Mouse (Mus musculus): ENCODE measurements at regions not wholly inside any gene's neighbourhood (a gene's known extent, or its start where the extent isn't known, plus 50 kb on each side); places are given as distances from the start of the nearest gene placed in this dataset.
A peak's percentile ranks its signal among the peaks of the same experiment; 100 is the strongest.

DNA sequence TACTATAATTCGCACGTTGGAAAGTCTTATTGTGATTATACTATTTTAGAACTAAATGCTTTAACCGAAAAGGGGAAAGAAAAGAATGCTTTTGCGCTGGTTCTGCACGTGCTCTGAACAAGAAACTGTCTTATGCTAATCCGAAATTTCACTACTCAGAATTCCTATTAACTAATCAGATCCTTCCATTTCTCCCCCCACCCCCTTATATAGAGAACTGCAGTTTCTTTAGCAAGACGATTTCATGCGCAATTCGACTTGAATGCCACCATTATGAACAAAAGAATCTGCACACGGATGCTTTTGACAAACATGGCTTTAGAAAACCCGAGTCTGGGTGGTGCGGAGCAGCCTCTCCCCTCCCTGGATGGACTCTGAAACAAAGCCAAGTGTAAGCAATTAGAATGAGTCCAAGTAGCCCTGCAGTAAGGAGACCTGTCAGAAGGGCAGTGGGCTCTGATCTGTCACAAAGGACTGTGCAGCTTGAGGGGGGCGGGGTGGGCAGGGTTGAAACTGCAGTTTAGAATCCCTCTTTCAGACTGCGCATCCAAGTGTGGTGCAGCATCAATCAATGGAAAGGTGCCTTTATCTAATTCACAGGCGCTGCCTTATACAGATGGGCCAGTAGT lies 128.0 kb upstream of the Tex13c2 start:
- Histone ChIP-seq H3K36me3 (no peaks in the 10 kb centered on the region), H3K27ac (no peak overlapping the region), H3K4me1 (no peaks in the 10 kb centered on the region), H3K27me3 (no peaks in the 10 kb centered on the region), H3K4me3 (no peak overlapping the region), H3K4me2 (replicated peaks) (peak overlapping the region; percentile 22; the same call in 1 of the 2 replicates), H3K9me3 (no peaks in the 10 kb centered on the region), H3K9ac (no peak overlapping the region)
- 0 out of 2 replicates have a peak, but pooled peaks have one; percentile 52 for ATAC-seq (ENCODE audit: insufficient number of reproducible peaks, insufficient read depth, low FRiP score, low TSS enrichment)
- WGBS = 27% methylated on average over 15 of the region's 15 CpGs

DNA sequence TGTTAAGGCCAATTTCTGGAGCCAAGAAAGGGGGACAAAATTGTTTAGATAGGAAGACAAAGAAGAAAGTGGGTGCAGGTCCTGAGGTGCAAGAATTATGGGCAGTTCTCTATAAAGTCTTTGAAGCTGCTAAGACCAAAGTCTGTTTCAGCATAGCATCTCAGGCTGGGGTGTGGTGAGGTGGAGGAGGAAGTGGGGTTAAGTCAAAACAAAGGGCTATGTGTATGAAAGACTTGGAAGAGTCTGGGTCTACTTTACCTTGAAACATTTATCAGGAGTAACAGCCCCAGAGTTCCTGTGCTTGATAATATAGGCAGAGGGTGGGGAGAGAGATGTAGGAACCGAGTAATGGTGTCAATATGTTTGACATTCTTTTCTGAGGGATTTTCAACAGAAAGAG lies 125.4 kb upstream of the Tex13c2 start:
- H3K4me3 ChIP-seq = no peak overlapping the region
- no peak overlapping the region for H3K9ac ChIP-seq
- no peak for ATAC-seq (ENCODE audit: insufficient number of reproducible peaks, insufficient read depth, low FRiP score, low TSS enrichment)
- no peaks in the 10 kb centered on the region for H3K36me3 ChIP-seq
- no peaks in the 10 kb centered on the region for H3K4me1 ChIP-seq
- H3K4me2 ChIP-seq (replicated peaks) = no peak overlapping the region
- H3K27ac ChIP-seq = no peak overlapping the region
- 46% methylated on average over 1 of the region's 1 CpGs for WGBS
- H3K9me3 ChIP-seq = no peaks in the 10 kb centered on the region
- no peaks in the 10 kb centered on the region for H3K27me3 ChIP-seq

DNA sequence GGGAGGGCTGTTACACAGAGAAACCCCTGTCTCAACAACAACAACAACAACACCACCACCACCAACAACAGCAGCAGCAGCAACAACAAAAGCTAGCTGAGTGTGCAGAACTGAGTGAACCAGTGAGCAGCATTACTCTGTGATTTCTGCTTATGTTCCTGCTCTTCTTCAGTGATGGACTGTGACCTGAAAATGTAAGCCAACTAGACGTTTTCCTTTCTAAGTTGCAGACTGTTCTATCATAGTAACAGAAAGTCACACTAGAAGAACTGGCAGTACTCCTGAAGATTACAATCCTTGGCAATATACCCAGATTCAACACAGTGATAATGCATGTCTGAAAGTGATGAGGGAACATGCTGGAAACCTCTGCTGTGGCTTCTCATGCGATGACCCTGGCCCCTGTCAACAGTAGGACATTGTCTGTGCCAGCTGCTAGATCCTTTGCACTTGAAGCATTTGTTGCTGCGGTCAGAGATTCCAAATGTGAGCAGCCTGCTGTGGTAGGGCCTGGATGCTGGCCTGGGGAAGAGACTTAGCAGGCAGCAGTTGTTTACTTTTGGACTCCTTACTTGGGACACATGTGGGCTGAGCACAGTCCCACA lies 115.6 kb upstream of the Tex13c2 start:
- Histone ChIP-seq H3K4me3 (no peak overlapping the region), H3K27me3 (no peaks in the 10 kb centered on the region), H3K9me3 (no peaks in the 10 kb centered on the region), H3K9ac (no peak overlapping the region), H3K27ac (no peak overlapping the region), H3K4me1 (no peaks in the 10 kb centered on the region), H3K36me3 (no peaks in the 10 kb centered on the region), H3K4me2 (replicated peaks) (no peak overlapping the region)
- WGBS = 69% methylated on average over 3 of the region's 3 CpGs
- no peak for ATAC-seq (ENCODE audit: insufficient number of reproducible peaks, insufficient read depth, low FRiP score, low TSS enrichment)

DNA sequence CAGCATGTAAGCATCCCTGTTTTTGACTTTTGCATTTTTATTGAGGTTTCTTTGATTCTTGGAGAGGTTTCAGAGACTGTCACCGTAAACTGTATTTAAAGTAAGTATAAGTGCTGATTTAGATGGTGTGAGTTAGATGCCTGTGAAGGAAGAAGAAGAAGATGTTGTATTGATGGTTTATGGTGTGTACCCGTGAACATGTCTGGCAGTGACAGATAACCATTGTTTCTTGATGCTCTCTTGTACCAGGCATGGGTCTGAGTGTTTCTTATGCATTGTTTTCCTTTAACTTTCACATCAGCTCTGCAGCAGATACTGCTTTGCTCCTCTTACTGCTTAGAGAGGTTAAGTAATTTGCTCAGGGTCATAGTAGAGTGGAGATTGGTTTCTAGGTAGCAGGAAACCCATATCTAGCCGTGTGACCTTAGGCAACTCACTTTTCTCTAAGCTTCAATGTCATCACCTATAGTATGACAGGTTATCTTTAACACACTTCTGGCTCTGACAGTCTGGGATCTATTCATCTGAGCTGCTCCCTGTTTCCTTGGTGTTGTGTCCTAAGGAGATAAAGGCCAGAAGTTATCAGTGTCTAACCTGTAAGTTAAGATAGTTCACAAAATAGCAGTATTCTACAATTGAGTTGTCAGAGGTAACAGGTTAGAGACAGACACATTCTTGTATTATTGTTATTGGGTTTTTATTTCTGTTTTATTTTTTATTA lies 95.5 kb upstream of the Tex13c2 start:
- Histone ChIP-seq H3K9me3 (no peaks in the 10 kb centered on the region), H3K4me3 (no peak overlapping the region), H3K9ac (no peak overlapping the region), H3K27me3 (no peaks in the 10 kb centered on the region), H3K4me1 (no peaks in the 10 kb centered on the region), H3K4me2 (replicated peaks) (no peak overlapping the region), H3K36me3 (no peaks in the 10 kb centered on the region), H3K27ac (no peak overlapping the region)
- 78% methylated on average over 3 of the region's 3 CpGs for WGBS
- no peak for ATAC-seq (ENCODE audit: insufficient number of reproducible peaks, insufficient read depth, low FRiP score, low TSS enrichment)

DNA sequence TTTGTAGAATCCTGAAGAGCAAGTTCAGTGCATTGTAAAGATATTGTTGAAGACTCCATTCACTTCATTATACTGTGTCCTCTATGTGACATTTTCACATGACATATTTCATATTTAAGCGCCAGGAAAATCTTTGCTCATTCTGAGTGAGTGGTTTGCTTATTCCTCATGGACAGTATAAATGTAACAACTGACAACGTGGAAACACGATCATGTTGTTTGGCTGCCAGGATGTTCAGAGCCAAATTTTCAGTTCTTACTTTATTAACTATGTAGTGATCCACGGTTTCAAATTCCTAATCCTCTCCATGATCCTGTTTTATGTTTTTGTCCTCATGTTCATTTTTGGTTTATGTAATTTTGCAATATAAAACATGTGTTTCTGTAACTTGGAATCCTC lies 93.0 kb upstream of the Tex13c2 start:
- Histone ChIP-seq H3K4me1 (no peaks in the 10 kb centered on the region), H3K27ac (no peak overlapping the region), H3K4me2 (replicated peaks) (no peak overlapping the region), H3K4me3 (no peak overlapping the region), H3K36me3 (no peaks in the 10 kb centered on the region), H3K27me3 (no peaks in the 10 kb centered on the region), H3K9ac (no peak overlapping the region), H3K9me3 (no peaks in the 10 kb centered on the region)
- no peak for ATAC-seq (ENCODE audit: insufficient number of reproducible peaks, insufficient read depth, low FRiP score, low TSS enrichment)
- WGBS = 73% methylated on average over 4 of the region's 4 CpGs

DNA sequence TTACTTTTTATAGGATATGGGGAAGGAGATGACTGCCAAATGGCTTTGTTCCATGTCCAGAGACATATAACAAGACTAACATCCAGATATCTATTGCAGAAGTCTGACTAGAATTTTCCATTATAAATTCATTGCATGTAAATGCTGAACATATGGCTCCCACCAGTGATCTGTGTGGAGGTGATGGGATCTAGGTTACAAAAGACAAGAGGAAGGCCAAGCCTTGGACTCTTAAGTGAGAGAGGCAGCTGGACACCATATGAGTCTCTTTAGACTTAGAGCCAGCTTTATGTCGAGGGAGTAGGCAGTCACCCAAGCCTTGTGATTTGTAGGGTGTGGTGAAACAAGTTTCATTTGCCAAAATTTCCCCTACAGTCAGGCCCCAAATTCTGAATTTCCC lies 90.7 kb upstream of the Tex13c2 start:
- Histone ChIP-seq H3K27ac (no peak overlapping the region), H3K27me3 (no peaks in the 10 kb centered on the region), H3K4me1 (no peaks in the 10 kb centered on the region), H3K9me3 (no peaks in the 10 kb centered on the region), H3K36me3 (no peaks in the 10 kb centered on the region), H3K4me3 (no peak overlapping the region), H3K9ac (no peak overlapping the region), H3K4me2 (replicated peaks) (no peak overlapping the region)
- 54% methylated on average over 1 of the region's 1 CpGs for WGBS
- ATAC-seq (ENCODE audit: insufficient number of reproducible peaks, insufficient read depth, low FRiP score, low TSS enrichment) = no peak

DNA sequence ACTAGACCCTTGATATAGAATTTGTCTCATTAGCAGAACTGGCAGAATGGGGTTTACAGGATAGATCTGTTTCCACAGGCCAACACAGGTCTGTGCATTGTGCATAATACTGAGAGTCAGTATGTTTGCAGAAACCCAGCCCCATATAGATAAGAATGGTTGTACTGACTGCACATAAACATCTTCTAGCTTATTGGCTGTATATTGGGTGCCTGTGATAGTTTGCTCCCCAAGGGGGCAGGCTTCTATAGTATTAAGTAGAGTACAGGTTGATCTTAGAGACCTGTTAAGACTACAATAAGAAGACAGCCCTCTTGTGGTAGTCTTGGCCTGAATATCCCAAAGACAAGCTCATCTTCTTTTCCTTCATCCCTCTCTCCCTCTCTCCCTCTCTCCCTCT lies 90.1 kb upstream of the Tex13c2 start:
- Histone ChIP-seq H3K4me3 (no peak overlapping the region), H3K4me1 (no peaks in the 10 kb centered on the region), H3K9ac (no peak overlapping the region), H3K9me3 (no peaks in the 10 kb centered on the region), H3K27me3 (no peaks in the 10 kb centered on the region), H3K4me2 (replicated peaks) (no peak overlapping the region), H3K27ac (no peak overlapping the region), H3K36me3 (no peaks in the 10 kb centered on the region)
- no peak for ATAC-seq (ENCODE audit: insufficient number of reproducible peaks, insufficient read depth, low FRiP score, low TSS enrichment)

DNA sequence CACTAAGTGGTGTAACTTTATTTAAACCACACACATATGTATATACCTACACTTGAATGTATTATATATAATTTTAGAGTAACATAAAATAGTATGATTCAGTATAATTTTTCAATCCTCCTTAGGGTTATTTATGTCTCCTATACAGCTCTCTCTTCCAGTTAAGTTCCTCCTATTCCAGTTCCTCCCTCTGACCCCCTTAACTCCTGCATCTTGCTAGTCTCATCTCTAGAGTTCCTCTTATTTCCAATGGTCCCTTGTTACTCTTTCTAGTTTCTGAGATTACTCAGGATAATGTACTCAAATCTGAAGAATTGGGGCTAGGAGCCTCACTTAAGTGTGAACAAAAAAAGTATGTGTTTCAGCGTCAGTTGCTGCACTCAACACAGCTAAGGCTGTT lies 88.4 kb upstream of the Tex13c2 start:
- 81% methylated on average over 1 of the region's 1 CpGs for WGBS
- H3K36me3 ChIP-seq = no peaks in the 10 kb centered on the region

DNA sequence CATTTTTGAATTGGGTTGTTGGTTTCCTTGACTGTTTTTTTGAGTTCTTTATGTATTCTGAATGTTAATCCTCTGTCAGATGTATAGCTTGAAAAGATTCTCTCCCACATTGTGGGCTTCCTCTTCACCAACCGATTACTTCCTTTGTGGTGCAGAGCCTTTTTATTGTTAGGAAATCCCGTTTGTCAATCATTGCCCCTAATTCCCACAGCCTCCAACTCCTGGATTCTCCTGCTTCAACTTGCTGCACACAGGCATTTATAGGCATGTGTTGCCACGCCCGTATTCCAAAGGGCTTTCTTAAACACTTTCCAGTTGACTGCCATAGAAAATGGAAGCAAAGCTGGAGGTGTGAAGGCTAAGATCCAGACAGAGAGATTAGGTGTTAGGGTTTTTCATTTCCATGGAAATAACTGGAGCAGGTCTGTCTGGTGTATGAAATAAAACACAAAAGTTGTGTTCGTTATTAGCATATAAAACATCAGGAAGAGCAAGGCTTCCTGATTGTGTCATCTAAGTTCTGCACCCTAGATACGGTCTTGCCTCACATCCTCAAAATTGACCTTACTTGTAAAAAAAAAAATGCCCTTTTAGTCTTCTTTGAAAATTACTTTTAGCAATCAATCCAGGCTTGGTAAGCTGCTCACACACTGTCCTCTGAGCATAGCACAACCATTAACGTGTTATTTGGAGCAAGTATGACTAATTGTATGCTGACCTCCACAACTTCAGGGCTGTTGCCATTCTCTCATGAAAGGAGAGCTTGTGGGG lies 87.7 kb upstream of the Tex13c2 start:
- H3K4me3 ChIP-seq = no peak overlapping the region
- no peaks in the 10 kb centered on the region for H3K36me3 ChIP-seq
- no peaks in the 10 kb centered on the region for H3K27me3 ChIP-seq
- H3K9me3 ChIP-seq = no peaks in the 10 kb centered on the region
- no peak for ATAC-seq (ENCODE audit: insufficient number of reproducible peaks, insufficient read depth, low FRiP score, low TSS enrichment)
- no peaks in the 10 kb centered on the region for H3K4me1 ChIP-seq
- no peak overlapping the region for H3K4me2 ChIP-seq (replicated peaks)
- no peak overlapping the region for H3K9ac ChIP-seq
- 65% methylated on average over 7 of the region's 7 CpGs for WGBS
- H3K27ac ChIP-seq = no peak overlapping the region

More for the DNA sequence above, 88.4 kb upstream of the Tex13c2 start:
- Histone ChIP-seq H3K27me3 (no peaks in the 10 kb centered on the region), H3K4me1 (no peaks in the 10 kb centered on the region), H3K4me2 (replicated peaks) (no peak overlapping the region), H3K9me3 (no peaks in the 10 kb centered on the region), H3K4me3 (no peak overlapping the region), H3K9ac (no peak overlapping the region), H3K27ac (no peak overlapping the region)
- no peak for ATAC-seq (ENCODE audit: insufficient number of reproducible peaks, insufficient read depth, low FRiP score, low TSS enrichment)

DNA sequence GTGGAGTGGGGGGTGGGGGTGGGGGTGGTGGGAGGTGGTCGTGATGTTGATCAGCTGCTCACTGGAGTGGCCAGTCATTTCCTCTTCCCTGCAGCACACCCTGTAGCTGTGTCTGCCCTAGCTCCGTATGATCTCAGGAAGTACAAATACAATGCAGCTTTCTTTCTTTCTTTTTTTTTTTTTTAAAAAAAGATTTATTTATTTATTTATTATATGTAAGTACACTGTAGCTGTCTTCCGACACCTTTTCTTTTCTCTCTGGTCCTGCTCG lies 87.2 kb upstream of the Tex13c2 start:
- H3K27me3 ChIP-seq = no peaks in the 10 kb centered on the region
- no peak overlapping the region for H3K9ac ChIP-seq
- ATAC-seq (ENCODE audit: insufficient number of reproducible peaks, insufficient read depth, low FRiP score, low TSS enrichment) = no peak
- H3K4me2 ChIP-seq (replicated peaks) = no peak overlapping the region
- H3K9me3 ChIP-seq = no peaks in the 10 kb centered on the region
- H3K4me1 ChIP-seq = no peaks in the 10 kb centered on the region
- no peak overlapping the region for H3K27ac ChIP-seq
- H3K4me3 ChIP-seq = no peak overlapping the region
- 52% methylated on average over 4 of the region's 4 CpGs for WGBS
- H3K36me3 ChIP-seq = no peaks in the 10 kb centered on the region

DNA sequence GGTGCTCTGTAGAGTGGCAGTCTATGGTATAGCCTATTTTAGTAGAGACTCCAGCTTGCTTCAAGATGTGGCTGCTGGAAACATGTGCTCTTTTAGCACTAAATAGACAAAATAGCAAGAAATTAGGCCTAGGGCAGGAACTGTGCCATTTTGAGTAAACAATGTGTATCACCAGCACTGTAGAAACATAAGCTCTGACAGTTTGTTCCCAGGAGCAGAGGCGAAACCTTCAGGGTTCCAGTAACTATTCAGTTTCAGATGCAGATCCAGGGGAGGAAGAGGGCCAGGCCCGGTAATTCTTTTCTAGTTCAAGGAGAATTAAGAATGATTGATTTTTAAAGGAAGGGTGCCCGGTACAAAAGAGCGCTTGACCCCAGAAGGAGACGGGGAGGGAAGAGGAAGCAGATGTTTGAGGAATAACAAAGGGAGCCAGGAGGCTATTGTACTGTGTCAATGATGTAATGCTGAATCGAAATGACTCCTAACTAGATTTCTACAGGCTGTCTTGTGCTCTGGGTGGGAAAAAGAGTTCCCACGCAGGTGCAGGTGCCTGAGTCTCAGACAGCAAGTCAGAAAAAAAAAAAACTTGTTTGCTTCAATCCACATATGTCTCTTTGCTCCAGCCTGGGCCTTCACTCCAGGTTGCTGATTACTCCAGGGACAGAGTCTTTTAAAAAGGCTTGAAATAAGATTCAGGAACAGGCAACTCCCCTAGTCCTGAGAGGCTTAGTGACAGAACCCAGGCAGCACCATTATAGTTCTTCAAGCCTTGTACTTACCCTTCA lies 57.4 kb upstream of the Tex13c2 start:
- Histone ChIP-seq H3K36me3 (no peaks in the 10 kb centered on the region), H3K4me1 (no peaks in the 10 kb centered on the region), H3K9me3 (no peaks in the 10 kb centered on the region), H3K4me3 (no peak overlapping the region), H3K27ac (no peak overlapping the region), H3K27me3 (no peaks in the 10 kb centered on the region), H3K4me2 (replicated peaks) (no peak overlapping the region), H3K9ac (no peak overlapping the region)
- no peak for ATAC-seq (ENCODE audit: insufficient number of reproducible peaks, insufficient read depth, low FRiP score, low TSS enrichment)
- WGBS = 29% methylated on average over 7 of the region's 7 CpGs
